Mouse (Mus musculus) v-Abl transformed pro-B cells (cell line): ENCODE data around the gene Gdf1.

ENCODE experiments used
- in situ Hi-C, 2 experiments: fragments of 400-800 bp; cut with MboI; formaldehyde crosslinking; loops; one replicate each; pipeline ENCODE4 v1.15.1; 2025; ENCODE audit not compliant: unreplicated experiment in 2 of 2

Gdf1 gene

GRCm38 (mm10) chr8:70329835-70330740 is 471 bp downstream of the Gdf1 start:
- in situ Hi-C loops: no loop called here

GRCm38 (mm10) chr8:70330741-70331364 is 1.2 kb downstream of the Gdf1 start:
- in situ Hi-C loops: no loop called here

- in situ Hi-C loops: no loop called here
These were observed 1.9 kb downstream of the Gdf1 start for GRCm38 (mm10) chr8:70331526-70331925.

DNA sequence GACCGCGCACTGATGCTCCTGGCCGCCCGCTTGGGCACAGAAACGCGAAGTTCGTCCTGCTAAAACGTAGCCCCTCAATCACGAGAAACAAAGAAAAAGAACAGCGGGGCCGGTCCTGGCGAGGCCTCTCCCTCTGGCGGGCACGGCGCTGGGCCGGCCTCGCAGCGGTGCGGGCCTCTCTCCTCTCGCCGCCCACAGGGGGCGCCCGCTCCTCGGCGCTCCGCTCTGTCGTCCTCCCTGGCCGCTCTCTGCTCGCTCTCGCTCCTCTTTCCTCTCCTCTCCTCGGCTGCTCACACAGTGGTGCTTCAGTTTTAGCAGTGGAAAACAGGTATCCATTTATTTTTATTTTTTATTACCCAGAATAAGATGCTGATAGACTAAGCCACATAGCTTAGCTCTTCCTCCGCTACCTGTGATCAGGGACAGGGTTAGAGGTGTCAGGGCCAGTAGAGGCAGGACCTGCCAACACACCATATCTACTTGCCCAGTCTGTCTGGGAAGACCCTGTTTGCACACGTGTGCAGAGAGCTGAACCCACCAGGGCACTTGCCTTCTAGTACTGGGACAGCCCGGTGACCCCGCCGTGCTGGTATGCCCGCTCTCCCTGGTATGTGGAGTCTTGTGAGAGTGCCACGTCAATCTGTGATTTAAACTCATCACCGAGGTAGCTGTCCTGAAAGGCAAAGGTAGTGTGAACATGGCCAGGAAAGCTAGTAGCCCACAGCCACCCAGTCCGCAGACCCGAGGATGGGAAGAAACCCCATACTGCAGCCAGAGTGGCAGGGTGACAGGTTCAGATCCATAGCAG is 2.7 kb downstream of the Gdf1 start:
- in situ Hi-C loops: no loop called here

DNA sequence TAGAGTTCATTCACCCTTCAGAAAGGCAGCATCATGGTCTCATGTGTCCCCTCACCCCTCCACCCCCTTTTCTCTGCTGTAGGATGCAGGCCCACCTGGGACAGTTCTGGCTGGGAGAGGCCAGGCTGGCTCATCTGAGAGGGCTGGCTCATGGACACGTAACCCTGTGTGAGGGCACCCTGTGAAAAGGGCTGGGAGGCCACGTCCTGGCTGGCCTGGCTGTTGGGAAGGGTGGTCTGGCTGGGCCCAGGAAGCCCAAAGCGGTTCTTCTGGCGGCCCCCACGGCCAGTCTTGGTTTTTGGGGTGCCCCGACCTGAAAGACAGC is 3.2 kb downstream of the Gdf1 start:
- in situ Hi-C loops: no loop called here

DNA sequence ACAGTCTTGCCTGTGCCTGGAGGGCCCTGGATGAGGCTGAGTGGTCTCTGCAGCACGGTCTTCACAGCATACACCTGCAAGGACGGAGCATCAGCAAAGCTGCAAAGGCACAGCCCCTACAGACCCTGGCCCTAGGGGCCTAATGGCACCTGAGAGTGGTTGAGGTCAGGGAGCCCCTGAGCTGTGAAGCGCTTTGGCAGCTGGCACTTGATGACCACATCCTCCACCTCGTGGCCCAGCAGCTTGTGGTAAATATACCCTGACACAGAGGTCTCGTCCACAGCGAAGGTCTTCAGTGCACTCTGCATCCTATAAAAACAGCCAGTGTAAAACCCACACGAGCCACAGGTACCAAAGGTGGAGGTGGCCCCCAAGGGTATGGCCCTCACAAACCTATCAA is 9.3 kb downstream of the Gdf1 start:
- in situ Hi-C loops: no loop called here

DNA sequence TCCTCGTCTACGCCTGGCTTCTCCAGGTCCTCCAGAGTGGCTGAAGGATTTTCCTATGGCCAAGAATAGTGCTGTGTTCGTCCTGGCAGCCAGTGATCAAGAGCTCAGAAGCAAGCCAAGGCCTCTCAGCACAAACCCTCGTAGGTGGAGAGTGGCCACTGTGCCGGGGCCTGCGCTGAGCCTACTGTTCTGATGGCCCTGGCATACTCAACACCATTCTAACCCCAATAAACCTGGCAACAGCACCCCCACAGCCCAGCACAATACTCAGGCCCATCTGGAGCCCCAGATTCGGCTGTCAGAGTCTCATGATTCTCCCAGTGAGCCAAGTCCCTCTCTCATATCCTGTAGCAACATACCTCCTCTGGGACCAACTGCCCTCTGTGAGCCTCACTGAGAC is 11.0 kb downstream of the Gdf1 start:
- in situ Hi-C loops: loop anchor here in 1 of 2 experiments (5.0 kb wide), 1 partner anchor 33 kb away; no protein-coding TSS in a partner anchor

DNA sequence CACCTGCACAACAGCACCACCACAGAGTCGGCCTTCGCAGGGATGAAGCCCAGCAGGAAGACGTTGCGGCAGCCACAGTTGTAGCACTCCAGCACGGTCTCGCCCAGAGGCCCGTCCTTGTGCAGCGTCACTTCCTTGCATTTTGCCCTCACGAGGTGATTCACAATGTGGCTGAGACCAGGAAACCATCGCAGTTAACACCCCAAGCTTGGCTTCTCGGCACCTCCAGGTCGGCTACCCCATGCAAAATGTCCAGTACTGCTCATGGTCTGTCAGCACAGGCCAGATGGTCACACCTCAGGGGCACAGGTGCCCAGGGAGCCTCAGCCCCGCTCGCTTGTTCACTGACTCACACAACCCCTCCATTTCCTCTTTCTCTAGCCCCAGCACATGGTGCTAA is 12.4 kb downstream of the Gdf1 start:
- in situ Hi-C loops: loop anchor here in 1 of 2 experiments (5.0 kb wide), 1 partner anchor 35 kb away; no protein-coding TSS in a partner anchor

DNA sequence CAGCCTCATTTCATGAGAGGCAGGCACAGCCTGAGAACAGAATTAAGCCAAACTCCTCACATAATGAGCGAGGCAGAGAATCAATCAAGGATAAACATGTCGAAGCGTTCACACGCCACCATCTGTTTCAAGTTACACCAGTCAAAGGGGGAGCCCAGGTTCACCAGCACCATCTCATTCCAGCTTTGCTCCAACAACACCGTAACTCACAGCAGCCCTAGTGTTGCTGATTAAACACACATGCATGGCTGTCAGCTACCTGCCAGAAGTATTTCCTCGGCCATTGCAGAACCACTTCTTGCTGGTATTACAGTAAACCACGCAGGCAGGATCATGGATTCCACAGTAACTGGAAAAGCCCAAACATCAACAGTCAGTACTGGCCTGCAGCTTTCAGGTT is 13.5 kb downstream of the Gdf1 start:
- in situ Hi-C loops: loop anchor here in 1 of 2 experiments (5.0 kb wide), 1 partner anchor 36 kb away; no protein-coding TSS in a partner anchor

GRCm38 (mm10) chr8:70343696-70344095 is 14.1 kb downstream of the Gdf1 start:
- in situ Hi-C loops: loop anchor here in 1 of 2 experiments (5.0 kb wide), 1 partner anchor 36 kb away; no protein-coding TSS in a partner anchor

GRCm38 (mm10) chr8:70344279-70344678 is 14.7 kb downstream of the Gdf1 start:
- in situ Hi-C loops: loop anchor here in 1 of 2 experiments (5.0 kb wide), 1 partner anchor 37 kb away; no protein-coding TSS in a partner anchor

DNA sequence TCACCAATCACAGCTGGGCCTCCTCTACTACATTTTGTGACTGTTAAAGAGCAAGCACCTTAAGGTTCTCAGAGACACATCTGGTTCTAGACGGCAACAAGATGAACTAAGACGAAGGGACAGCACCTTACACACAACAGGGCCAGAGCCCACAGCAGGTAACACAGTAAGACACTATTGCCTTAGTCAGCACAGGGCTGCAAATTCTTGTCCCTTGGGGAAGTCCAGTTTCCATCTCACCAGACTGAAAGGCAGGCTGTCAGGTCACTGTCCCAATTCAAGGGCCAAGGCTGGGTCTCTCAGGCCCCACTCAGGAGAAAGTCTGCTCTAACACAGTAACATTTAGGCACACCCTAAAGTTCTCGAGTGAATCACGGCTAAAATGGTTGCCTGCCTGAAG is 17.8 kb downstream of the Gdf1 start:
- in situ Hi-C loops: no loop called here

GRCm38 (mm10) chr8:70347860-70348420 is 18.3 kb downstream of the Gdf1 start:
- in situ Hi-C loops: no loop called here

- in situ Hi-C loops: no loop called here
These were observed 21.7 kb downstream of the Gdf1 start for GRCm38 (mm10) chr8:70351035-70351999.

GRCm38 (mm10) chr8:70352000-70352384 is 22.4 kb downstream of the Gdf1 start:
- in situ Hi-C loops: no loop called here

DNA sequence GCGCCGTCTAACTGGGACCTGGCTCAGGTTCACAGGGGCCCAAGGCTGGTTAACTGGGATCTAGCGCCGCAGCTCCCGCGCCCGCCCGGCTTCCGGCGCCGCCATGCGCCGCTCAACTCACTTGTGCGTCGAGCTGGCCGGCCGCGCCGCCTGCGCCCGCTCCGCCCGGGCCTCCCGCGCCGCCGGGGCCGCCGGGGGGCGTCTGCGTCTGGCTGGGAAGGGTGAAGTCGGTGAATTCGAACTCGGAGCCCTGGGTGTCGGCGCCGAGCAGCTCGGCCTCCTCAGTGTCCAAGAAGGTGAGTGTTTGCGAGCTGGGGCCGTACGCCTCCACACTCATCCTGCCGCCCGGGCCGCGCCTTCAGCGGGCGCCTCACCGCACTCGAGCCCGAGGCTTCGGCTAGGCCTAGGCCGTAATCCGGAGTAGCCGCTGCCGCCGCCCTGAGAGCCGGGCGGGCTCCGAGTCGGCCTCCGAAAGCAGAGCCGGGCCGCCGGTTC is 23.1 kb downstream of the Gdf1 start:
- in situ Hi-C loops: no loop called here

DNA sequence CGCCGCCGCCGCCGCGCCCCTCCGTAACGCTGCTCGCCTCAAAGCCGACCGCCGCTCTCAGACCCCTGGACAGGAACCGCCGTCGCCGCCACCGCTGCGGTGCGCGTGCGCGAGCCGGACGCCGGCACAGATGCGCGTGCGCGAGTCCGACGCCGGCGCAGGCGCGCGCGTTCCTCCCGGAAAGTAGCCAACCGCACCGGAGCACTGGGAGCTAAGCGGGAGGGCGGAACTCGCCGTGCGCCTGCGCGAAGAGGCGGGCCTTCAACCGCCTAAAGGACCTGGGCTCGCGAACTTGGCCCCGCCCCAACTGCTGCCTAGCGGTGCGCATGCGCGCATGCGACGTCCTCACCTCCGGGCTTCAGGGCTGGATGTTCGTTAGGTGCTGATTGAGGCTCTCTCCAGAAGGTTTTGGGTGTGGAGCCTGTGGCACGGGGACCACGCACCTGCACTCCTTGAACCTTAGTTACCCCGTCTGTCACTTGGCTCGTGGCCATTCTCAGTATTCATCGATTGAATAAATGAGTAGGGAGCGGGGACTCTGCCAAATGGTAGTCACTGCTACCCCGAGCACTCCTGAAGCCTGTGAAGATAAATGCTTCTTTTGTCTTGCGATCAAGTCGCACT is 23.7 kb downstream of the Gdf1 start, which contains the start of gene Upf1:
Upf1 (minus strand) TSS at position 85 of the 624 bp plus-strand sequence.
- in situ Hi-C loops: no loop called here

- in situ Hi-C loops: no loop called here
These were observed 24.4 kb downstream of the Gdf1 start for GRCm38 (mm10) chr8:70354004-70354403.

DNA sequence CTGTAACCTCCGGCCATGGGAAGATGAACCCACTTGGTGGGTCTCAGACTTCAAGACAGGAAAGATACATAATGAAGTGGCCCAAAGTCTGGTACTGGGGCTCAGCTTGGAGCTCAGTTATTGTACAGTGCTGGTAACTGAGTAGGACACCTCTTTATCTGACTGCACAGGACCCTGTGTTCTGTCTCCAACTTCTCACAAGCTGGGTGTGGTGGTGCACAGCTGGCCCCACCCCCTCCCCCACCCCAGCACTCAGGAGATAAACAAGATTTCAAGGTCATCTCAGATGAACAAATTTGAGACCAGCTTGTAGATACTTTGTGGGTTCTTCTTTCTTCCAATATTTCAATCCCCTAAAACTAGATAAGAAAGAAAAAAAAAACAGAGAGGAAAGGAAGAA is 26.5 kb downstream of the Gdf1 start:
- in situ Hi-C loops: no loop called here
